Mouse (Mus musculus): ENCODE measurements around the gene Scn3b. TPM values are rescaled to one million over a fixed set of nuclear protein-coding genes. Genes with fewer than 3 reads are reported as not detected.

The Scn3b gene
- total RNA-seq, 1 experiment from 2014 or later, result 3.2 TPM

DNA sequence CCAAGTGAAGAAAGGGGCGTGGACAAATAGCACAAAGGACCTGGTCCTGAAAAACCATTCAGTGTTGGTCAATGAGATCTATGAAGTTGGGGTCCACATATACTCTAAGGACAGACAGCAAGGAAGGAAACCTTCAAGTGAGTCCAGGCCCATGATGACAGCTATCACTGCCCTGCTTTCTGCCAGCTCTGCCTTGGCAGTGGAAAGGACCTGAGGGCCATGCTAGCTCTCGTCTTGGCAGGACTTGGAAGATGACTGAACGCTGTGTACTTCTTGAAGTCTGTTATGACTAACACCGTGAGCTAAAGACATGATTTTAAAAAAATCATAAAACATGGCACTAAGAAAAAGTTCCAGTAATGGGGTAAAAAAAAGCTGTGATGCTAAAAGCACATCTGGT, 48.7 kb downstream of the Scn3b start:
- DNase-seq, result peak; percentile 60

DNA sequence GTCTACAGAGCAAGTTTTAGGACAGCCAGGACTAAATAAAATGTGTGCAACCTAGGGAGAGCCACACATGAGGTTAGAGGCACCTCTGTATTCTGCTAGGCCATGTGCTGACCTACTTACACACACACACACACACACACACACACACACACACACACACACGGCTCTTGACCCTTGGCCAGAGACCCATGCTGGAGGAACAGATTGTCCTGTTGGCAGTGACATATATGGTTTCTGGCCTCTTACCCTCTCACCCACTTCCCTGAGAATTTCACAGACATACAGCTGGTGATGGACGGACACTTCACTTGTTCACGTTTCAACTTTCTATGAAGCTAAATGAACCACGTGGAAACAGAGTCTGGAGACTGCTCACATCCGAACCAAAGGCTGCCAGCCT, 49.8 kb downstream of the Scn3b start:
- DNase-seq, result peak; percentile 56

DNA sequence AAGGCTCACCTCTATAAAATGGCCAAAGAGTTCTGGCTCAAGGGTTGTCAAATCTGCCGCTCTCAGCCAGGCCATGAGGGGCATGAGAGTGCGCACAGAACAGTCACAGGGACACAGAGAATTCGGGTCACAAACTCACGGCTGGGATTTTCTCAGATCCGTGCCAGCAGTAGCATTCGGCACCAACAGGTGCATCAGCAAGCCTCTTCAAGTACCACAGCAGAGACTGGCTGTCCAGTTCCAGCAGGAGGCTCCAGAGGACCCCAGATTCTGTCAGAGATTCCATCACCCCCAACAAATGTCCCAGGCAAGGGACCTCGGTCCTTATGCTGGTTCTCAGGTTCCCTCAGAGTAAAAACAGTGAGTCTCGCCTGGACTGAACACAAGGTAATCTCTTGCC, 51.4 kb downstream of the Scn3b start:
- no peak for DNase-seq

DNA sequence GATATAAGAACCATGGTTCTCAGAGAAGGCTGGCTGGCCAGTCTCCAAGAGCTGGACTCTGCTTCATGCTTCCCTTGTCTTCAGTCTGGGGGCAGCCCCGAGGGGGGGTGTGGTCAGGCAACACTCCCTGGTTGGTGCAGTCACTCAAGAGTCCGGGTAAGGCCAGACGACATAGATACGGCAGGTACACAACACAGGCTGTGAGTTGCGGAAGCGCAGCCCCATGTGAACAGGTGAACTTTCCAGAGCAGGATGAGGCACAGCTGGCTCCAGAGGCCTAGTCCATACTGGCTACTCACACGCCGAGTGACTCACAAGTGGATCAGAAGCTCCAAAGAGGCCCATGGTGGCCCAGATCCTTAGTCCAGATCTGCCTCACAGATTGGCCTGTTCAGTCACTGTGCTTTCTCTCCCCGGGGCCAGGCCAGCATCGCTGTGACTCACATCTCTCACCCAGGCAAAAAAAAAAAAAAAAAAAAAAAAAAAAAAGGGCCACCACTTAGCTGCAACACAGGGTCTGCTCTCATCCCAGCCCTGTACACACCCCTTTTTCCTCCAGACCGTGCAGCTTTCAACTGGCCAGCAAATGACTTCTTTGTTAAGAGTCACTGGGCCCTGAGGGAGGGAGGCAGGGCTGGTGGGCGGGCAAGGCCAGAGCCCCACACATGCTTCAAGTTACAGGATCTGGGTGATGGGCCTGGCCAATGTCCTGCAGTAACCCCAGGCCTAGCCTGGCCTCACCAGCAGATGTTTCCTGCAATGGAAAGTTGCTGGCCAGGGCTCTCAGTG, 52.1 kb downstream of the Scn3b start:
- peak; percentile 94 for DNase-seq

DNA sequence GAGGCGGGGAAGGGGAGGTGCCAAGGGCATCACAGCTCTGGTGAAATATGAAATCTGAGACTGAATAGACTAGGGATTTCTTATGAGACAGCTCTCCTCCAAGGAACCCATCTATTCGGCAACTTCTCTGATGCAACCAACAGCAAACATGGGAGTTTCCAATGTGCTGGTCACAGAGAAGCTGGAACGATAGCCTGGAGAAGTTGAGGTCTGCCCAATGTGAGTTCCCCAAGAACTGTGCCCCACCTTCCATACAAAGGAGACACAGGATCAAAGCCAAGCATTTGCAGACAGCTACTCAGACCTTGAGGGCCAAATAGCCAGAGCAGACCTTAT, 52.6 kb downstream of the Scn3b start:
- DNase-seq, result no peak

DNA sequence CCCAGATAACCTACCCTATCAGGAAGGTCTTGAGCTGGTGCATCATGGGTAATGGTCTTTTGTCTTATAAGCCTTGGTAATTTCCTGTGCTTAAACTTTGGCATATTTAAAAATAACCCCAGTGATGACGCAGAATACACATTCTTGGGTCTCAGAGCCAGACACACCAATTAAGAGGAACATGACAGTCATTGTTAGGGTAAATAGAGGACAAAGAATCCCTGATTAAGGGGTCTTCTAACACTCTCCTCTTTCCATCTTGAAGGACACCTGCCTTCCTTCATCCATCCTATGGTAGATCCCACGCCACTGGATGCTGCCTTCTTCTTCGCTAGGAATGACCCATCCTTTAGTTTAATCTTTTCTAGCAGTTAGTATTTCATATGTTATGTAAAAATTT, 53.4 kb downstream of the Scn3b start:
- no peak for DNase-seq

DNA sequence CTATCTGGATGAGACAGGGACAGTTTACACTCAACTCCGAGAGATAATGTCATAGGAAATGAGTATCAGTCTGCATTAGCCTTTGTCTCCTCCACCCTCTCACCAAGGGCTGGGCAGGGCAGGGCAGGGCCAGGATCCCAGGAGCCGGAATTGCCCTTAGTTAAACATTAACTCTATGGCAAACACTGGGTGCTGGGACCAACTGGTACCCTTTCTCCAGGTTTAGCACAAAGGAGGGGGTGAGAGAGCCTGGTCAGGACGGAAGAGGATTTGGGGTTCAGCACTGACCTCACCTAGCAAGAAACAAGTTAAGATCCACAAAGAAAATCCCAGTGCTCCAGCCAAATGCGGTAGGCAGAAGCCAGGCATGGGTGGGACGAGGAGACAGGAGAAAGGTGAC, 54.2 kb downstream of the Scn3b start:
- no peak for DNase-seq

DNA sequence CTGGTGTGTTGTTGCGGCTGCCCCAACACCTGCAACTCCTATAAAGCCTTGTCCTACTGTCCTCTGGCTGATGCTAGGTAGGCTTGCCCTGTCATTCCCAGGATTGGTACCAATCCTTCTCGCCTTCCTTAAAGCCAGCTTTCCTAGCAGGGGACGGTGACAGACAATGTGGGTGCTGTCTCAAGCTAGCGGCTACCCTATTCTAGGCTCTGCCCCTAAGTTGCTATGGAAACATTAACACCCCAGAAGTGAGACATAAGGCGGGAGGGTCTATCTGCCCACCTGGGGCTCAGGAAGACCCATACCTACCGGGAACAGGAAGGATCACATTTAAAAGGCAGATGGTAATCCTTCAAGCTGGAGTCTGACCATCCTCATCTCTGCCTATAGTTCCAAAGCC, 54.8 kb downstream of the Scn3b start:
- DNase-seq, result no peak

DNA sequence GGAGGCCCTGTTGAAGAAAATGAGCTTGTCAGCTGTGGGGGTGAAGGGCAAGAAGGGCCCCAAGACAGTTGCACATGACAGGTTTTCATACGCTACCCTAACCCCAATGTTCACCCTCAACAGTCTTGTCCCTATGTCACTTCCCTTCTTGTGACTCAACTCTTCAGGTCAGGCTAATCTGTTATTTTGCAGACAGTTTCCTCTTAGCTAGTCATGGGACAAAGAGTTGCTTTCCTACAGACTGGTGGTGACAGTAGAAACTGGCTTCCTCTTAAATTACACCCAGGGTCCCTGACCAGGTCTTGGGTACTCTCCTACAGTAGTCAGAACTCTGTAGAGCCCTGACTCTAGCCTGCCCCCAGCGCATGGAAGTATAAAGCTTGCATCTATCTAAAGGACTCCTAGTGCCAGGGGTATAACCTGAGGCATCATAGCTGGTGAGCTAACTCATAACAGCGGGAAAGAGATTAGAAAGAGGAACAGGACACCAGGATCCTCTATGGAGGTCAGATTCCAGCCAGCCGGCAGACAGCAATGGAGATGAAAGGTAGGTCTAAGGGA, 55.3 kb downstream of the Scn3b start:
- DNase-seq, result no peak

DNA sequence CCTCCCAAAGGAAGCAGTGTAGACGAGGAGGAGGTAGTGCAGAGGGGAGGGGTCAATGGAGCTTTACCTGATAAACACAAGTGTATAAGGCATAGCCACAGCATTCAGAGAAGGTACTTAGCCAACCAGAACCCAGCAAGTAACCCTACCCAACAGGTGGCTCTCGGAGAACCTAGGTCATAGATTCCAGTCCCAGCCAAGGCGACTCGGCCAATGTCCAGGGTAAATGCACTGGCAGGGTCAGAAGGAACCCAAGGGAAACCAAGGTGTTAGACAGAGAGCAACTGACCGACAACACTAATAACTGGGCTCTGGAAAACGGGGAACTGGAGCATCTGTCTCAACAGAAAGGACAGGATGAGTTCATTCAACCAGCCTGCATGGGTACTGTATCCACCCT, 55.8 kb downstream of the Scn3b start:
- no peak for DNase-seq

DNA sequence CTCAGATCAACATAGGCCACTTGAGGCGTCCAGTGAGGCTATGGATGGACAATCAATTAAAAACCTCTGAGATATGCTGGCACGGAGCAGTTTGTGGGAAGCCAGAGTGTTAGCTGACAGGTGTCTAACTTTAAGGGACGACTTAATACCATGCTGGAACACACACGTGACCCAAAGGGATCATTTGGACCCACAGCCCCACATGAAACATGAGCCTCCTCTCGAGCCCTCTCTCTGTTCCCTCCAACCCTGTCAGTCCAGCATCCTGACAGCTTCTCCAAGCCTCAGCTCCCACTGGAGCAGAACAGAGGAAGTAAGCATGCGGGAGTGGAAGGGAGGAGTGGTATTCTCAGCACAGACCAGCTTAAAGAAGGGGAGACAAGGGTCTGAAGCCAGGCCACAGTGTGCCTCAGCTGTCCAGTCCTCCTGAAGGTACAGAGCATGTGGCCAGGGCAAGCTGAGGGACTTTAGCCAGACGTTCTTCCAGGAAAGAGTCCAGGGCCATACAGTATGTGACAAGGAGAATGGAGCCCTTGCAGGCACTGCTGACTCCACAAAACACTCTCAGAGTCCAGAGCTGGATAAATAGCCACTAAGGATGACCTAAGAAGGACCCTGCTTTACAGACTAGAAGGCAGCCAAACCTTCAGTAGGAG, 57.4 kb downstream of the Scn3b start:
- DNase-seq, result no peak

DNA sequence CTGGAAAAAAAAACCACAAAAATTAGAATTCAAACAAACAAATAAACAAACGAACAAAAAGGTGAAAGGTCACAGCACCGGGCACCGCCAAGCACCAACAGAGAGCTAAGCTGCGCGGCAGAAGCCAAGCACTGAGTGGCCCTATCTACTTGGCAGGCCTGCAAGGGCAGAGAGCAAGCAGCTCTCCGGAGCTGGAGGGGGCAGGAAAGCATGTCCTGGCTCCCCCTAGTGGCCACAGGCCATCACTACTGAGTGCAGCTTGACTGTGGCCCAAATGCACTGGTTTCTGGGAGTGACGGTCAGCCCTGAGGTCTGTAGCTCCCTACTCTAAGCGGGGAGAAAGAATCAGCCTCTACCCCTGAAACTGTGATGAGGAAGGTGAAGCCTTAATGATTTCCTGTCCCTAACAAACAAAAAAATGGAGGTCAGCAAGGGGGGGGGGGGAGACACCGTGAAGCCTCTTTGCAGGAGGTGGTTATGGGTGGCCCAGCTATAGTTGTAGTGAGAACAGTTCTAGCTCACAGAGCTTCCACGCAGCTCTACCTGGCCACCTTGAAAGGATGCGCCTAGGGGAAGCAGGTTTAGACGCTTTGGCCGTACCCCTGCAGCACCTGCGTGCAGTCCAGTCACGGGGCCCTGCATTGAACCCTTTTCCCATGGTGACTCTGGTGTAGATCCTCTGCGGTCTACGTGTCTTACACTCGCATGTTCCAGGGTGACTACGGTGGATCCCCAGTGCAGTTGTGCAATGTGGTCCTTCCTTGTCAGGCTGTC, 61.8 kb downstream of the Scn3b start:
- DNase-seq, result peak; percentile 96

DNA sequence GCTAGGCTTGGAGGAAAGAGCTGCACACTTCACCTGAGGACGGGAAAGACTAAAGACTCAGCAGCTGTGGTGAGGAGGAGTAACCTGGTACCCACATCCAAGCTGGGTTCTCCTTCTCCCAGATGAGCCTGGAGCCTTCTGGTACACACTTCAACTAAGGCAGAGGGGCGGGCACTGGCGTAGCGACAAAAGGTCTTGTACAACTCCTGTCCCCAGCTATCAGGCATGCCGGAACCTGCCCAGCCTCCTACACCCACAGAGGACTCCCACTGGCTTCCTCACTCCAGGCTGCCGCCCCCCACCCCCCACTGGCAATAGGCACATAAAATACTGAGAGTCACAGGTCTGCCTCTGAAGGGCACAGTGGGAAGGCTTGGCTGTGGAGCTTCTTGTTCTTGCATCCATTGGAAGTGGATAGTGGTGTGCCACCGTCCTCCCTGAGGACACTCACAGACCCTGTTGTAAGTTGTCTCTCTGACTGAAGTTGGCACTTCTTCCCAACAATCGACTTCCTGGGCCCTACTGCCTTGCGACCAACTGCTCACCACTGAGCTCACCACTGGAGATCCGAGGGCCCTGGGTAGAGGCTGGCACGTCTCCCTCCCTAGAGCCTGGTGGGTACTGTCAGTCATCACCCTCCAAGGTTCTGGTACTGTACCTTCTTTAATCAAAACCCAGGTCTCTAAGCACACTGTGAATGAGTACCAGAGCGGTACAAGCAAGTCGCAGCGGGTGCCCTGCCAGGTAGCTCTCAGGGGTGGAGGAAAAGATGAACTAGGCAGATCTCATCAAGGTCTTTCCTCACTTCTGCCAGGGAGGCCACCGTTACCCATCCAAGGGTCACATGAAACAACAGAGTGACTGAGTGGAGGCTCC, 62.6 kb downstream of the Scn3b start:
- no peak for DNase-seq

DNA sequence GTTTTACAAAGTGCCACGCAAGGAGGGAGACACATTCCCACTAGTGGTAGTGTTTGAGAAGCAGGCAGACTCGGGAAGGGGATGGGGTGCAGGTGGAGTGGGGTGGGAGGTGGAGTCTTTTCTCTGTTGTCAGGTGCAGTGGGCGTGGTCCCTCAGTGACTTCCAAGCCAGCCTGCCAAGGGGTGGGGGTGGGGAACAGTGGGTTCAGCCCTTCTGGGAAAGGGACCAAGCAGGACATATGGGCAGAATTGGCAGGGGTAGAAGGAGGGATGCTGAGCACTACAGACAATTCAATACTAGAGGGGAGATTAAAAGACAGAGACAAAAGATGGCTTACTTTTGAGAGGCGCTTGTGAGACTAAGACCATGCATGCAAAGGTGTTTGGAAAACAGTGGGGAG, 63.3 kb downstream of the Scn3b start:
- no peak for DNase-seq

DNA sequence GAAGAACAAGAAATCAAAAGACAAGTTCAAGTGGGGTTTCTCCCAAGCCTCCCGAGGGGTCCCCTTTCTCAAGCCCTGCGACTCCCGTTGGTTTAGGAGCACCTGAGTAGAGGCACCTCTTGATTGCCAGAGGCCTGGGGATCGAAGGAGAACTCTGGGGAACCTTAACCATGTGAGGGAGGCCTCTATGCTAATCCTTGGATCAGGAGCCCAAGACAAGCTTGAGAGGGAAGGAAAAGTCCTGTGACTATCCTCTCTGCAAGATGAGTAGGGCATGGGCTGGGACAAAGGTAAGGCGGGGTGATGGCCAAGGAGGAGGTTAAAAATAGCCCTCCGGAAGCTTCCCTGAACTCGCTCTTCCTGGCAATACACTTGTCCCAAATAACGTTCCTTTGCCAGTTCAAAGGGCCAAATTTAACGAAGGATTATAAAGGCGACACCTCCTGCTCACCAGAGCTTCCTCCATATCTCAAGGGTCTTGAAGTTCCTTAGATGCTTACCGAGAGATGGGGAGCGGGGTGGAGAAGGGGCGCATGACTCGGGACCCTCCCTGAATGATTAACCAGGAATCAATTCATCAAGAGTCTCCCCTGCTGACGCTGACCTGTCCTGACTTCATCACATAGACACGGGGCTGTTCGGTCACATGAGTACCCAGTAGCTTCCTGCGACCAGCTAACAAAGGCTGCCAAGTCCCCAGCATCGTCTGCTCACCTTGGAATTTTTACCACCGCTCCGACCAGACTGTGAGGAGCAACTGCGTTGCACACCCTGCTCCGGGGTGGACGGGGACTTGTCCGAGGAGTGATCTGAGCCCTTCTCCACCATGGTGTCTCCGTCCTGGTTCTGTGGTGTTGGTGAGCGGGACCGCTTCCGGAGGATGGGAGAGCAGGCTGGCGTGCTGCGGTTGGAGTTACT, 64.0 kb downstream of the Scn3b start:
- DNase-seq, result no peak

DNA sequence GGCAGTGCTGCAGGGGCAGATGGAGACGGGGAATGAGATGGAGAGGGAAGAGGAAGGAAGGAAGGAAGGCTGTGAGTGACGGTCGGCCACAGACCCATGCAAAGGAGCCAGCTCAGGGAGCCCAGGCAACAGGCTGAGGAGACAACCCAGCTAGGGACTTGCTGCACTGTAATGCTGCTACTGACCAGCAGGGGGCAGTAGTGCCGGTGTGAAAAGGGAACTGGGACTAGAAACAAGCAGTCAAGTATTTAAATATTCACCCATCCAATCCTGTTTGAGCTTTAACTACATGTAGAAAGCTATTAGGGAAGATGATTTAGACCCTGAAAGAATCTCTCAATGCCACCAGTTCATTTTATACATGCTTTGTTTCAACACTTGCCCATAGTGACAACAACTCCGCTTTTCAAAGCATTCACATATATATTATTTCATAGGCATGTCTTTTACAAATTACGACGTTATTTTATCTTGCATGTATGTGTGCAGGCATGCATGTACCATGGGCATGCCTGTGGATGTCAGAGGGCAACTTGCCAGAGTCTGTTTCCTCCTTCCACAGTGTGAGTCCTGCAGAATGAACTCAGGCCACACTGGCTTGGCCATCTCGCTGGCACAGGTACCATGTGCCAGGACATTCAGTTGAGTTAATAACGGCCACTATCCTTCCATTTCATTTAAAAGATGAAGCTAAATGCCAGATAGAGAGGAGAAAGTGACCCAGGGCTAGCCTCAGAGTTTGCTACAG, 64.8 kb downstream of the Scn3b start:
- peak; percentile 87 for DNase-seq

DNA sequence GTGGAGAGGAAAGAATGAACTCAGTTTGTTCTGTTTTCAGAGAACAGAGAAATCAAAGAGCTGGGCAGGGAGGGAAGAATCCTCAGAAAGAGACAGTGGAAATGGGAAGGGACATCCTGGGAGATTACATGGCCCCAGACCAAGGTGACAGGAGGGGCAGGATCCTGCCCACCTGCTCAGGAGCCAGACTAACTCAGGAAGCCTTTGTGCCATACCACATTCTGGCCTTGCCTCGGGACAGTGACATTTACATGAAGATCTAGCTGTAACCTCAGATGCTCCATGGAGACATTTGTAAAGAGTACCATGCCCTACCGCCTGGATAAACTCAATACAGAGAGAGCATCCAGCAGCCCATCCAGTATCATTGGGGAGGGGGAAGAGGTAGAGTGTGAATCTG, 65.6 kb downstream of the Scn3b start:
- DNase-seq, result no peak

DNA sequence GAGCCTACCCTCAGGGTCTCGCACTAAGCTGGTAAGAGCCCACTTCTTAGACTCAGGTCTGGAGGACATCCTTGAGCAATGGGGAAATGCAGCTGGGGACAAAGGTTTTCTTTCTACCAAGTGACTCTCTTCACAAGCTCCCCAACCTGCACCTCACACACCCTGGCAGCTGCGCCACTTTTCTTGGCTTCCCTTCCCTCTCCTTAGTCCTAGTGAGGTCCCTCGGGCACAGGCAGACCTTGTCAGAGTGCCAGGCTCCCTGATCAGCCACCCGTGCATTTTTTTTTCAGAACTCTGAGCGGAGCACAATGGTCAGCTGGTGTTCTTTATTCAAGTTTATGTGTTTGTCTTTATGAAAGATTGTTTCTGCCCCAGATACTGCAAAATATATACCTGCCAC, 67.7 kb downstream of the Scn3b start:
- peak; percentile 84 for DNase-seq

DNA sequence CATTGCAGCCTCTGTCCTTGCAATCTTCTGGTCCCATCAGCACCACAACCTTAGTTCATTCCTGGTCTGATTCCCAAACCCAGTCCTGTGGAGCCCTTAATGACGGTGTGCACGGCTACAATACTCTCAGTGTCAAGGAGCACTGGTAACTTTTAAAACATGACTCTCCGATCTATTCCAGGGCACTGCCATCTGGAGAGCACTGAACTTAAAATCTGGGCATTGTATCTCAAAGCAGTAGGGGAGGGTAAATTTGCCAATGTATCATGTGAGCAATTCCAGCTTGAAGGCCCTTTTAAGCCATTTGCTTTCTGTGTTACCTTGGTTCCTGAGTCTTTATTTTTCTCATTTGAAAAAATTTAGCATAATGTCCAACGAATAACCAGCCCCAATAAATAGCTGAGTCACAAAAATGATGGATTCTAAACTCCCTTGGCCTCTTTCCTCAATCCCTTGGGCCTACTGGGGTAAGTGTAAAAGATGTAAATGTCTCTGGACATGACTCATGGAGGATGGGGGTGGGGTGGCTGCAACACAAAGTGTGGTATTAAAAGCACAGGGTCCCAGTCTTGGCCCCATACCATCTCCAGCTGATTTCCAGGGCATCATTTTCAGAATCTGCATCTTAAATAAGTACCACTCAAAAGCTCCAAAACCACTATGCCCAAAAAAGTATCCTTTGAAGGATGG, 68.3 kb downstream of the Scn3b start:
- peak; percentile 47 for DNase-seq

DNA sequence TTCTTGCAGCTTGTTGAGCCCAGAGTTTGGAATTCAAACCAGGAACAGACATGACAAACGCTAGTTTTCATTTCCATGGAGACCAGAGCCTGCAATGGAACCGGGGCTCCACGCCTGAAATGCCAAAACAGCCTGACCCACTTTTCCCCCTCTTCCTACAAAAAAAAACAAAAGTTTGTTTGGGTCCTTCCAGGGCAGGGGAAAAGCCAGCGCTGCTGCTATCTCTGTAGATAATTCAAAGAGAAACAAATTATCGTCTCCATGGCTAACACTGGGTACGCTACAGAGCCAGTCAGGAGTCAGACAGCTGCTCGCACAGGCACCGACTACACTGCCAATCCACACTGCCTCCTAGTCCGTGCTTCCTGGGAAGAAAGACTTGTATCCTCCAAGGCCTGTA, 70.6 kb downstream of the Scn3b start:
- no peak for DNase-seq

All from adrenal gland, postnatal 14 days (tissue).